Mouse (Mus musculus): Measurements from ENCODE around the gene Rnasek. TPM values are rescaled to one million over a fixed set of nuclear protein-coding genes. Genes with fewer than 3 reads are reported as not detected.

Gene Rnasek
- polyA plus RNA-seq, 1 experiment from 2014 or later, result 94.6 TPM

GRCm38 (mm10) chr11:70212423-70212822 lies 27.2 kb downstream of the Rnasek start, which contains the start of gene Slc16a11:
Gene Slc16a11 (plus strand): TSS chr11:70212752.
- H3K27me3 ChIP-seq (ENCODE audit: control insufficient read depth, insufficient read depth, low read length), result peaks cover 40% of the 10 kb centered on the region
- peaks cover 2% of the 10 kb centered on the region; the same call in 1 of the 2 replicates for H3K36me3 ChIP-seq (ENCODE audit: control insufficient read depth, insufficient read depth, low read length)
- no peak for ATAC-seq (ENCODE audit: insufficient number of reproducible peaks, low FRiP score, low TSS enrichment, low read depth)
- WGBS, result 61% methylated on average over 6 of the region's 6 CpGs
- H3K4me2 ChIP-seq (ENCODE audit: low read depth, severe bottlenecking), result peak within 1 kb of the TSS; percentile 61; the same call in 1 of the 2 replicates
- DNase-seq (ENCODE audit: low spot score), result no peak
- H3K9me3 ChIP-seq (ENCODE audit: control insufficient read depth, low read length), result no peaks in the 10 kb centered on the region
- H3K4me3 ChIP-seq (ENCODE audit: low read depth, low read length), result no peak within 1 kb of the TSS
- no peak within 1 kb of the TSS for H3K9ac ChIP-seq (ENCODE audit: low read length)
- no peak within 1 kb of the TSS for H3K27ac ChIP-seq (replicated peaks; ENCODE audit: low read depth, low read length)
- H3K4me1 ChIP-seq (ENCODE audit: control insufficient read depth, insufficient read depth, low read length), result peaks cover 13% of the 10 kb centered on the region; the same call in 1 of the 2 replicates

GRCm38 (mm10) chr11:70211972-70212371 lies 27.7 kb downstream of the Rnasek start:
- no peak overlapping the region for H3K4me2 ChIP-seq (ENCODE audit: low read depth, severe bottlenecking)
- no peak overlapping the region for H3K27ac ChIP-seq (replicated peaks; ENCODE audit: low read depth, low read length)
- no peaks in the 10 kb centered on the region for H3K36me3 ChIP-seq (ENCODE audit: control insufficient read depth, insufficient read depth, low read length)
- H3K4me3 ChIP-seq (ENCODE audit: low read depth, low read length), result no peak overlapping the region
- no peaks in the 10 kb centered on the region for H3K9me3 ChIP-seq (ENCODE audit: control insufficient read depth, low read length)
- peaks cover 36% of the 10 kb centered on the region for H3K27me3 ChIP-seq (ENCODE audit: control insufficient read depth, insufficient read depth, low read length)
- WGBS, result 82% methylated on average over 6 of the region's 6 CpGs
- DNase-seq (ENCODE audit: low spot score) (no peak), ATAC-seq (ENCODE audit: insufficient number of reproducible peaks, low FRiP score, low TSS enrichment, low read depth) (no peak)
- H3K4me1 ChIP-seq (ENCODE audit: control insufficient read depth, insufficient read depth, low read length), result peaks cover 13% of the 10 kb centered on the region; the same call in 1 of the 2 replicates
- H3K9ac ChIP-seq (ENCODE audit: low read length), result no peak overlapping the region

GRCm38 (mm10) chr11:70210681-70211080 lies 29.0 kb downstream of the Rnasek start:
- WGBS, result 86% methylated on average over 2 of the region's 2 CpGs
- Histone ChIP-seq H3K4me2 (ENCODE audit: low read depth, severe bottlenecking) (no peak overlapping the region), H3K9me3 (ENCODE audit: control insufficient read depth, low read length) (no peaks in the 10 kb centered on the region), H3K27me3 (ENCODE audit: control insufficient read depth, insufficient read depth, low read length) (peaks cover 30% of the 10 kb centered on the region), H3K36me3 (ENCODE audit: control insufficient read depth, insufficient read depth, low read length) (no peaks in the 10 kb centered on the region), H3K27ac (replicated peaks; ENCODE audit: low read depth, low read length) (no peak overlapping the region), H3K4me3 (ENCODE audit: low read depth, low read length) (no peak overlapping the region), H3K9ac (ENCODE audit: low read length) (no peak overlapping the region), H3K4me1 (ENCODE audit: control insufficient read depth, insufficient read depth, low read length) (peaks cover 13% of the 10 kb centered on the region; the same call in 1 of the 2 replicates)
- no peak for DNase-seq (ENCODE audit: low spot score)
- ATAC-seq (ENCODE audit: insufficient number of reproducible peaks, low FRiP score, low TSS enrichment, low read depth), result no peak

GRCm38 (mm10) chr11:70208778-70209388 lies 30.8 kb downstream of the Rnasek start:
- Histone ChIP-seq H3K4me2 (ENCODE audit: low read depth, severe bottlenecking) (no peak overlapping the region), H3K27ac (replicated peaks; ENCODE audit: low read depth, low read length) (no peak overlapping the region), H3K4me3 (ENCODE audit: low read depth, low read length) (no peak overlapping the region), H3K27me3 (ENCODE audit: control insufficient read depth, insufficient read depth, low read length) (peaks cover 13% of the 10 kb centered on the region), H3K9ac (ENCODE audit: low read length) (no peak overlapping the region), H3K4me1 (ENCODE audit: control insufficient read depth, insufficient read depth, low read length) (0 out of 2 replicates have a peak, but pooled peaks cover 2% of the 10 kb centered on the region), H3K36me3 (ENCODE audit: control insufficient read depth, insufficient read depth, low read length) (no peaks in the 10 kb centered on the region), H3K9me3 (ENCODE audit: control insufficient read depth, low read length) (no peaks in the 10 kb centered on the region)
- no peak for DNase-seq (ENCODE audit: low spot score)
- WGBS, result 73% methylated on average over 5 of the region's 5 CpGs
- ATAC-seq (ENCODE audit: insufficient number of reproducible peaks, low FRiP score, low TSS enrichment, low read depth), result no peak

GRCm38 (mm10) chr11:70207283-70207682 lies 32.4 kb downstream of the Rnasek start:
- Histone ChIP-seq H3K9me3 (ENCODE audit: control insufficient read depth, low read length) (no peaks in the 10 kb centered on the region), H3K4me3 (ENCODE audit: low read depth, low read length) (no peak overlapping the region), H3K36me3 (ENCODE audit: control insufficient read depth, insufficient read depth, low read length) (no peaks in the 10 kb centered on the region), H3K9ac (ENCODE audit: low read length) (no peak overlapping the region), H3K4me2 (ENCODE audit: low read depth, severe bottlenecking) (no peak overlapping the region), H3K27me3 (ENCODE audit: control insufficient read depth, insufficient read depth, low read length) (no peaks in the 10 kb centered on the region; the same call in 1 of the 2 replicates), H3K27ac (replicated peaks; ENCODE audit: low read depth, low read length) (no peak overlapping the region), H3K4me1 (ENCODE audit: control insufficient read depth, insufficient read depth, low read length) (no peaks in the 10 kb centered on the region)
- 87% methylated on average over 7 of the region's 7 CpGs for WGBS
- ATAC-seq (ENCODE audit: insufficient number of reproducible peaks, low FRiP score, low TSS enrichment, low read depth) (no peak), DNase-seq (ENCODE audit: low spot score) (no peak)

- Histone ChIP-seq H3K36me3 (ENCODE audit: control insufficient read depth, insufficient read depth, low read length) (no peaks in the 10 kb centered on the region), H3K27me3 (ENCODE audit: control insufficient read depth, insufficient read depth, low read length) (no peaks in the 10 kb centered on the region), H3K4me3 (ENCODE audit: low read depth, low read length) (no peak overlapping the region), H3K27ac (replicated peaks; ENCODE audit: low read depth, low read length) (no peak overlapping the region), H3K4me1 (ENCODE audit: control insufficient read depth, insufficient read depth, low read length) (no peaks in the 10 kb centered on the region), H3K9me3 (ENCODE audit: control insufficient read depth, low read length) (no peaks in the 10 kb centered on the region), H3K9ac (ENCODE audit: low read length) (no peak overlapping the region), H3K4me2 (ENCODE audit: low read depth, severe bottlenecking) (no peak overlapping the region)
- no peak for DNase-seq (ENCODE audit: low spot score)
- ATAC-seq (ENCODE audit: insufficient number of reproducible peaks, low FRiP score, low TSS enrichment, low read depth), result no peak
- 79% methylated on average over 2 of the region's 2 CpGs for WGBS
Observed at GRCm38 (mm10) chr11:70206801-70207200, 32.8 kb downstream of the Rnasek start.

GRCm38 (mm10) chr11:70201691-70202090 lies 38.0 kb downstream of the Rnasek start:
- Histone ChIP-seq H3K4me2 (ENCODE audit: low read depth, severe bottlenecking) (no peak overlapping the region), H3K27ac (replicated peaks; ENCODE audit: low read depth, low read length) (no peak overlapping the region), H3K27me3 (ENCODE audit: control insufficient read depth, insufficient read depth, low read length) (no peaks in the 10 kb centered on the region), H3K4me1 (ENCODE audit: control insufficient read depth, insufficient read depth, low read length) (no peaks in the 10 kb centered on the region), H3K4me3 (ENCODE audit: low read depth, low read length) (no peak overlapping the region), H3K36me3 (ENCODE audit: control insufficient read depth, insufficient read depth, low read length) (no peaks in the 10 kb centered on the region), H3K9me3 (ENCODE audit: control insufficient read depth, low read length) (no peaks in the 10 kb centered on the region), H3K9ac (ENCODE audit: low read length) (no peak overlapping the region)
- ATAC-seq (ENCODE audit: insufficient number of reproducible peaks, low FRiP score, low TSS enrichment, low read depth) (no peak), DNase-seq (ENCODE audit: low spot score) (peak; percentile 91)
- 39% methylated on average over 5 of the region's 5 CpGs for WGBS

GRCm38 (mm10) chr11:70200036-70200608 lies 39.5 kb downstream of the Rnasek start:
- WGBS, result 84% methylated on average over 5 of the region's 5 CpGs
- H3K36me3 ChIP-seq (ENCODE audit: control insufficient read depth, insufficient read depth, low read length), result no peaks in the 10 kb centered on the region
- no peak overlapping the region for H3K4me2 ChIP-seq (ENCODE audit: low read depth, severe bottlenecking)
- no peaks in the 10 kb centered on the region for H3K9me3 ChIP-seq (ENCODE audit: control insufficient read depth, low read length)
- no peaks in the 10 kb centered on the region for H3K27me3 ChIP-seq (ENCODE audit: control insufficient read depth, insufficient read depth, low read length)
- no peak overlapping the region for H3K9ac ChIP-seq (ENCODE audit: low read length)
- DNase-seq (ENCODE audit: low spot score) (no peak), ATAC-seq (ENCODE audit: insufficient number of reproducible peaks, low FRiP score, low TSS enrichment, low read depth) (no peak)
- no peak overlapping the region for H3K4me3 ChIP-seq (ENCODE audit: low read depth, low read length)
- H3K4me1 ChIP-seq (ENCODE audit: control insufficient read depth, insufficient read depth, low read length), result no peaks in the 10 kb centered on the region
- H3K27ac ChIP-seq (replicated peaks; ENCODE audit: low read depth, low read length), result no peak overlapping the region

Data from limb, embryonic 11.5 days (tissue).